Mouse (Mus musculus) ES-Bruce4 (cell line): ENCODE data around the gene Filip1l. TPM values are rescaled to one million over a fixed set of nuclear protein-coding genes. Genes with fewer than 3 reads are reported as not detected.
"Not testable (repeated sequence)": the region's sequence is repeated elsewhere in the genome, so short reads cannot be mapped to it uniquely, and the experiment has no call there.

Experiments
- H3K27ac ChIP-seq: 2 replicates; pipeline ENCODE4 v1.5.1; 2012; ENCODE audit warnings: low read length, inconsistent platforms; ENCODE audit not compliant: insufficient read depth
- H3K27me3 ChIP-seq: 2 replicates; pipeline ENCODE4 v1.6.1; 2012; ENCODE audit warnings: mild to moderate bottlenecking, low read length, inconsistent platforms; ENCODE audit not compliant: control insufficient read depth, poor library complexity, insufficient read depth, severe bottlenecking
- H3K36me3 ChIP-seq: 2 replicates; pipeline ENCODE4 v1.6.1; 2012; ENCODE audit warnings: inconsistent platforms, mild to moderate bottlenecking, low read length, moderate library complexity; ENCODE audit not compliant: control insufficient read depth, poor library complexity, insufficient read depth, severe bottlenecking
- H3K4me1 ChIP-seq: one replicate; pipeline ENCODE4 v1.8.1; 2011; ENCODE audit warnings: low read length; ENCODE audit not compliant: control insufficient read depth, insufficient read depth
- H3K4me3 ChIP-seq: 2 replicates; pipeline ENCODE4 v1.5.1; 2011; ENCODE audit warnings: low read depth, mild to moderate bottlenecking, low read length
- H3K9ac ChIP-seq: 2 replicates; pipeline ENCODE4 v1.6.1; 2012; ENCODE audit warnings: low read depth, mild to moderate bottlenecking, inconsistent platforms; ENCODE audit not compliant: poor library complexity, severe bottlenecking
- H3K9me3 ChIP-seq: replicated peaks from 2 replicates; pipeline ENCODE4 v1.6.1; 2012; ENCODE audit warnings: mild to moderate bottlenecking, low read length, inconsistent platforms; ENCODE audit not compliant: control insufficient read depth, poor library complexity, insufficient read depth, severe bottlenecking
- CTCF ChIP-seq: IDR thresholded peaks from one replicate; pipeline ENCODE4 v1.8.1; 2011; ENCODE audit warnings: low read depth, low read length
- EP300 ChIP-seq: IDR thresholded peaks from 2 replicates; pipeline ENCODE4 v1.6.1; 2011; ENCODE audit warnings: low read depth, low read length; ENCODE audit not compliant: insufficient read depth
- POLR2A ChIP-seq: IDR thresholded peaks from one replicate; pipeline ENCODE4 v1.8.1; 2011; ENCODE audit warnings: low read length; ENCODE audit not compliant: insufficient read depth
- polyA plus RNA-seq: library from polyadenylated mRNA; stranded (reverse); fragments of >200 nt; gene quantifications from 2 replicates; pipeline ENCODE4 v1.2.4, GENCODE M21; 2011; ENCODE audit warnings: low read depth; ENCODE audit not compliant: missing spikeins, insufficient read depth, insufficient read length

Gene Filip1l
- polyA plus RNA-seq, 1 experiment = 2.0 TPM

DNA sequence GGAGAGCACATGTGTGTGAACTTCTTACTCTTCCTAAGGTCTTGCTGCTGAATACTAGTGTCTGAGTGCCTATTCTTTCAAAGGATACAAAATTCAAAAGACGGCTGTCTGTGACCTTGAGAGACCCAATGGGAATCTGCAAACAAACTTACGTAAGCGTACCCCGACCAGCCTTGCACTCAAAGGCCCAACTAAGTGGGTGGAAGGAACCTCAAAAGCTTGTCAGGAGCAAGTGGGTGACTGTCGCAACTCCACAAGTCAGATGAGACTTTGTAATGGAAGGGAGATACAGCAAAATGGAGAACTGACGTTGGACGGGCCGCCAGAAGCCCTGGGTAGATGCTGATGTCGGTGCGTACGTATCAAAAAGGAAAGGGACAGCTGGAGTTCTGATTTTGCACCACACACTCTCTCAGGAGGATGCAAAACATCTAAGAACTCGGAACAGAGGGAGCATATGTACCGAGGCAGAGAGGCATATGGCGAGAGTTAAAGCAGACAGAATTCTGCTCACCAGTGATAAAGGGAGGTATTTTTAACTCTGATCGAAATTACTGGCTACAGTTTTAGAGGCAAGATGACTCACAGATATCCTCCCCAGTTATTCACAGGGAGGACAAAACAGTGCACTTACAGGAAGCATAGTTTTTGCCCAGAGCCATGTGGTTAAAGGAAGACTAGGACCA, 36.8 kb downstream of the Filip1l start:
- no peak for TF ChIP-seq POLR2A
- H3K36me3 ChIP-seq = no peaks in the 10 kb centered on the region
- no peaks in the 10 kb centered on the region for H3K27me3 ChIP-seq
- no peaks in the 10 kb centered on the region for H3K4me1 ChIP-seq
- H3K9ac ChIP-seq = no peak overlapping the region
- no peaks in the 10 kb centered on the region for H3K9me3 ChIP-seq
- no peak overlapping the region for H3K4me3 ChIP-seq
- no peak overlapping the region for H3K27ac ChIP-seq

DNA sequence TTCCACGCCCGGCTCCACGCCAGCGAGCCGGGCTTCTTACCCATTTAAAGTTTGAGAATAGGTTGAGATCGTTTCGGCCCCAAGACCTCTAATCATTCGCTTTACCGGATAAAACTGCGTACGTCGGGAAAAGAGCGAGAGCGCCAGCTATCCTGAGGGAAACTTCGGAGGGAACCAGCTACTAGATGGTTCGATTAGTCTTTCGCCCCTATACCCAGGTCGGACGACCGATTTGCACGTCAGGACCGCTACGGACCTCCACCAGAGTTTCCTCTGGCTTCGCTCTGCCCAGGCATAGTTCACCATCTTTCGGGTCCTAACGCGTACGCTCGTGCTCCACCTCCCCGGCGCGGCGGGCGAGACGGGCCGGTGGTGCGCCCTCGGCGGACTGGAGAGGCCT, 38.3 kb downstream of the Filip1l start:
- H3K36me3 ChIP-seq, H3K9ac ChIP-seq, H3K4me1 ChIP-seq, H3K4me3 ChIP-seq, H3K9me3 ChIP-seq, H3K27me3 ChIP-seq, H3K27ac ChIP-seq: not testable (repeated sequence)

- Histone ChIP-seq H3K9me3 (no peaks in the 10 kb centered on the region), H3K4me3 (no peak overlapping the region), H3K36me3 (no peaks in the 10 kb centered on the region), H3K27me3 (no peaks in the 10 kb centered on the region), H3K9ac (no peak overlapping the region), H3K27ac (no peak overlapping the region), H3K4me1 (no peaks in the 10 kb centered on the region)
- TF ChIP-seq POLR2A (no peak), EP300 (no peak), CTCF (no peak)
Observed at GRCm38 (mm10) chr16:57392461-57392860, 39.6 kb downstream of the Filip1l start.

GRCm38 (mm10) chr16:57393161-57393560, 40.3 kb downstream of the Filip1l start:
- Histone ChIP-seq H3K9me3 (no peaks in the 10 kb centered on the region), H3K4me3 (no peak overlapping the region), H3K4me1 (no peaks in the 10 kb centered on the region), H3K9ac (no peak overlapping the region), H3K36me3 (no peaks in the 10 kb centered on the region), H3K27ac (no peak overlapping the region), H3K27me3 (no peaks in the 10 kb centered on the region)
- no peak for TF ChIP-seq POLR2A
- no peak for TF ChIP-seq EP300
- no peak for TF ChIP-seq CTCF

DNA sequence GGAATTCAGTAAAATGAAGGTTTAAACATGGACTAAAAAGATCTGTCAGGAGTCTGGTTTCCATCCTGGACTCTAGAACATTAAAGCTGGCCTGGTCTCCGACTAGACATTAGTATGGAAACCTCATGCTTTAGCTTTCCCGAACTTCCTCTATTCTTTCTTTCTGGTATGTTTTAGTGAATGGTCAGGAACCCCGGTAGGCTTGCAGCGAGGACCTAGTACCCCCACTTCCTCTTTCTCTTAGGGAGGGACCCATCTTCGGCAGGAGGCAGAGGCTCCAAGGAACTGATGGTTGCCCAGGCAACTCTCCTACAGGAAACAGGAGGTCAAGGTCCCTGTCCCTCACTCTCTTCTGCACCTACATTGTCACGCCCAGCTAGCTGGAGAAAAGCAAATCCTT, 43.4 kb downstream of the Filip1l start:
- TF ChIP-seq CTCF = no peak
- no peak overlapping the region for H3K9ac ChIP-seq
- H3K9me3 ChIP-seq = no peaks in the 10 kb centered on the region
- H3K27ac ChIP-seq = no peak overlapping the region
- H3K4me1 ChIP-seq = no peaks in the 10 kb centered on the region
- no peak overlapping the region for H3K4me3 ChIP-seq
- H3K27me3 ChIP-seq = no peaks in the 10 kb centered on the region
- H3K36me3 ChIP-seq = no peaks in the 10 kb centered on the region

- Histone ChIP-seq H3K27me3 (no peaks in the 10 kb centered on the region), H3K27ac (no peak overlapping the region), H3K9me3 (no peaks in the 10 kb centered on the region), H3K9ac (no peak overlapping the region), H3K4me1 (no peaks in the 10 kb centered on the region), H3K36me3 (no peaks in the 10 kb centered on the region), H3K4me3 (no peak overlapping the region)
- TF ChIP-seq EP300 = no peak
- no peak for TF ChIP-seq CTCF
- TF ChIP-seq POLR2A = no peak
Observed at GRCm38 (mm10) chr16:57397845-57398244, 45.0 kb downstream of the Filip1l start.
